Mouse (Mus musculus): Measurements from ENCODE around the gene Lyg2.
A peak's percentile ranks its signal among the peaks of the same experiment; 100 is the strongest.

- TF ChIP-seq CTCF (IDR thresholded peaks at IDR 0.05; ENCODE audit: extremely low read depth, insufficient read depth, low read length) = peak; percentile 54
- no peak for TF ChIP-seq POLR2A (IDR thresholded peaks at IDR 0.05; ENCODE audit: extremely low read depth, insufficient read depth, low read length)
Observed at GRCm38 (mm10) chr1:37867056-37867455, 49.2 kb downstream of the Lyg2 start.

Measured in cortical plate, adult 2 months (tissue).